11 mouse cellular contexts compared by ENCODE assay signal in genomic region chr5:38275771-38276170, GRCm38 (mm10). TPM values are rescaled to one million over a fixed set of nuclear protein-coding genes. Genes with fewer than 3 reads are reported as not detected.
DNase-seq lines count a peak whose midpoint lies in the region; ATAC-seq lines count a peak whose summit lies in the region.
"Had no signal": no experiment of that assay in that cellular context is flagged by ENCODE, and none has a peak within 500 bp of the region (broad histone marks: within the 10 kb centered on the region; RNA-seq: fewer than 3 reads in every experiment).

Gene Otop1, plus strand, starts transcription at chr5:38275972.

- no peak within 1 kb of the TSS for H3K27ac ChIP-seq in kidney, embryonic 16.5 days (ENCODE audit: low read length)
- no peak within 1 kb of the TSS for H3K27ac ChIP-seq in embryonic facial prominence, embryonic 14.5 days (replicated peaks; ENCODE audit: low read depth, low read length)
- no peak within 1 kb of the TSS for H3K27ac ChIP-seq in limb, embryonic 11.5 days (replicated peaks; ENCODE audit: low read depth, low read length)
- no peak within 1 kb of the TSS for H3K27ac ChIP-seq in stomach, embryonic 15.5 days
- H3K27ac ChIP-seq: liver, embryonic 12.5 days had no signal

- H3K27me3 ChIP-seq in kidney, embryonic 16.5 days (ENCODE audit: insufficient read depth, low read length) = peaks cover 57% of the 10 kb centered on the region
- peaks cover 56% of the 10 kb centered on the region for H3K27me3 ChIP-seq in embryonic facial prominence, embryonic 14.5 days (replicated peaks; ENCODE audit: control insufficient read depth, insufficient read depth, low read length)
- H3K27me3 ChIP-seq in limb, embryonic 11.5 days (ENCODE audit: control insufficient read depth, insufficient read depth, low read length) = peaks cover 46% of the 10 kb centered on the region
- peaks cover 50% of the 10 kb centered on the region for H3K27me3 ChIP-seq in stomach, embryonic 15.5 days (replicated peaks)

- H3K4me1 ChIP-seq in kidney, embryonic 16.5 days (ENCODE audit: insufficient read depth, low read length) = peaks cover 10% of the 10 kb centered on the region
- H3K4me1 ChIP-seq in embryonic facial prominence, embryonic 14.5 days (ENCODE audit: control insufficient read depth, insufficient read depth, low read length) = no peaks in the 10 kb centered on the region
- H3K4me1 ChIP-seq in limb, embryonic 11.5 days (ENCODE audit: control insufficient read depth, insufficient read depth, low read length) = peaks cover 8% of the 10 kb centered on the region; the same call in 1 of the 2 replicates
- H3K4me1 ChIP-seq in stomach, embryonic 15.5 days = peaks cover 10% of the 10 kb centered on the region
- H3K4me1 ChIP-seq: liver, embryonic 12.5 days had no signal

- H3K4me2 ChIP-seq in kidney, embryonic 16.5 days (replicated peaks; ENCODE audit: low read depth, low read length) = peak within 1 kb of the TSS; percentile 20; the same call in 1 of the 2 replicates
- H3K4me2 ChIP-seq in embryonic facial prominence, embryonic 14.5 days (ENCODE audit: low read depth, low read length) = peak within 1 kb of the TSS; percentile 36
- H3K4me2 ChIP-seq in limb, embryonic 11.5 days (ENCODE audit: low read depth, severe bottlenecking) = peak within 1 kb of the TSS; percentile 16; the same call in 1 of the 2 replicates
- H3K4me2 ChIP-seq in stomach, embryonic 15.5 days = peak within 1 kb of the TSS; percentile 48; the same call in 1 of the 2 replicates

- peak within 1 kb of the TSS; percentile 10; the same call in 1 of the 2 replicates for H3K4me3 ChIP-seq in kidney, embryonic 16.5 days (ENCODE audit: low read length)
- H3K4me3 ChIP-seq in embryonic facial prominence, embryonic 14.5 days (ENCODE audit: low read depth, low read length) = peak within 1 kb of the TSS; percentile 18
- peak within 1 kb of the TSS; percentile 3; the same call in 1 of the 2 replicates for H3K4me3 ChIP-seq in limb, embryonic 11.5 days (ENCODE audit: low read depth, low read length)
- no peak within 1 kb of the TSS for H3K4me3 ChIP-seq in stomach, embryonic 15.5 days (replicated peaks)
- H3K4me3 ChIP-seq: liver, embryonic 12.5 days had no signal

- H3K9ac ChIP-seq in kidney, embryonic 16.5 days (replicated peaks; ENCODE audit: low read length) = no peak within 1 kb of the TSS
- no peak within 1 kb of the TSS for H3K9ac ChIP-seq in embryonic facial prominence, embryonic 14.5 days (ENCODE audit: low read depth, low read length)
- H3K9ac ChIP-seq in limb, embryonic 11.5 days (ENCODE audit: low read length) = no peak within 1 kb of the TSS
- H3K9ac ChIP-seq in stomach, embryonic 15.5 days = no peak within 1 kb of the TSS
- H3K9ac ChIP-seq: liver, embryonic 12.5 days had no signal

- no peak for DNase-seq in kidney, adult 8-10 months
- no peak for DNase-seq in embryonic facial prominence, embryonic 14.5 days (ENCODE audit: low spot score)
- DNase-seq in limb, embryonic 11.5 days (ENCODE audit: low spot score) = peak; percentile 25
- DNase-seq in liver = no peak
- no peak for DNase-seq in right cerebral cortex, postnatal 14 days
- DNase-seq: cerebellum, adult 11 months; kidney, postnatal 10 days had no signal

- H3K9me3 ChIP-seq in kidney, embryonic 16.5 days (ENCODE audit: low read length) = no peaks in the 10 kb centered on the region
- no peaks in the 10 kb centered on the region for H3K9me3 ChIP-seq in embryonic facial prominence, embryonic 14.5 days (ENCODE audit: control insufficient read depth, low read length)
- H3K9me3 ChIP-seq in limb, embryonic 11.5 days (ENCODE audit: control insufficient read depth, low read length) = no peaks in the 10 kb centered on the region
- no peaks in the 10 kb centered on the region for H3K9me3 ChIP-seq in stomach, embryonic 15.5 days
- H3K9me3 ChIP-seq: liver, embryonic 12.5 days had no signal

- no peaks in the 10 kb centered on the region for H3K36me3 ChIP-seq in kidney, embryonic 16.5 days (ENCODE audit: insufficient read depth, low read length)
- H3K36me3 ChIP-seq in embryonic facial prominence, embryonic 14.5 days (ENCODE audit: control insufficient read depth, insufficient read depth, low read length) = no peaks in the 10 kb centered on the region
- H3K36me3 ChIP-seq in limb, embryonic 11.5 days (ENCODE audit: control insufficient read depth, insufficient read depth, low read length) = no peaks in the 10 kb centered on the region
- H3K36me3 ChIP-seq in stomach, embryonic 15.5 days = no peaks in the 10 kb centered on the region

- WGBS in kidney, embryonic 16.5 days = 7% methylated on average over 4 of the region's 4 CpGs
- 6% methylated on average over 4 of the region's 4 CpGs for WGBS in embryonic facial prominence, embryonic 14.5 days
- 10% methylated on average over 4 of the region's 4 CpGs for WGBS in limb, embryonic 11.5 days
- 13% methylated on average over 4 of the region's 4 CpGs for WGBS in stomach, embryonic 15.5 days

- no peak for ATAC-seq in kidney, embryonic 16.5 days (ENCODE audit: low FRiP score, low TSS enrichment)
- no peak for ATAC-seq in embryonic facial prominence, embryonic 14.5 days (ENCODE audit: low read depth)
- no peak for ATAC-seq in limb, embryonic 11.5 days (ENCODE audit: insufficient number of reproducible peaks, low FRiP score, low TSS enrichment, low read depth)
- no peak for ATAC-seq in stomach, embryonic 15.5 days (ENCODE audit: insufficient read depth, low FRiP score, low read depth)
- no peak for ATAC-seq in inflammation-experienced regulatory T-cells, adult 6 months
- ATAC-seq: liver, embryonic 12.5 days had no signal

RNA-seq across cellular contexts. Expression of gene Otop1, which starts in this region (rescaled TPM):
- polyA plus RNA-seq in kidney, embryonic 16.5 days (2015; fragmentation: Nextera tagmentation; extraction: Ambion mirVana) = not detected in 2 replicates
- polyA plus RNA-seq in embryonic facial prominence, embryonic 14.5 days (2014; fragmentation: Nextera tagmentation; extraction: Ambion mirVana) = 0.14 and 0.22 TPM in 2 replicates
- 0.28 and 0.40 TPM in 2 replicates for polyA plus RNA-seq in limb, embryonic 11.5 days (2014; fragmentation: Nextera tagmentation; extraction: Ambion mirVana)
- polyA plus RNA-seq in stomach, embryonic 15.5 days (2015; fragmentation: Nextera tagmentation; extraction: Ambion mirVana) = not detected in 2 replicates
- not detected for polyA plus RNA-seq in inflammation-experienced regulatory T-cells, adult 6 months (2017; shearing (Covaris generic))
- polyA plus RNA-seq: liver, embryonic 12.5 days had no signal

Comparison
In these comparisons a context has a peak if more than half of its experiments do, and no peak if none do; other contexts are left out.
1. Peak in DNase-seq, H3K4me3 ChIP-seq and H3K4me2 ChIP-seq in limb, embryonic 11.5 days; RNA of the gene not detected or under 1 TPM.